Mouse (Mus musculus): ENCODE data around the gene 4930415O20Rik.

DNA sequence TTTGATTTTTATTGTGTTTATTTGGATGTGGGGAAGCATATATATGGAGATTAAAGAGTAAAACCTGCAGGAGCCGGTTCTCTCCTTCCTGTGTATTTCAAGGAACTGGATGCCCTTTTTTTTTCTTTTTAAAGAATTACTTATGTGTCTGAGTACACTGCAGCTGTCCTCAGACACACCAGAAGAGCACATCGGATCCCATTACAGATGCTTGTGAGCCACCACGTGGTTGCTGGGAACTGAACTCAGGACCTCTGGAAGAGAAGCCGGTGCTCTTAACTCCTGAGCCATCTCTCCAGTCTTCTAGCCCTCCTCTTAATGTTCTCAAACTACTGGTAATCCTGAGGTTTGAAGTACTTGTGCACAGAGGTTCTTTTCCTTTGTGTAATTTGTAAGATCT lies 32.9 kb upstream of the 4930415O20Rik start:
- TF ChIP-seq GATA1 (IDR thresholded peaks at IDR 0.05; ENCODE audit: borderline replicate concordance, low read length), result no peak
- no peak for TF ChIP-seq FLI1 (IDR thresholded peaks at IDR 0.05; ENCODE audit: low read length)
